ENCODE assay signal across 9 mouse cellular contexts in genomic region chr6:12350753-12351152, GRCm38 (mm10).
DNase-seq lines count a peak whose midpoint lies in the region; ATAC-seq and TF ChIP-seq lines count a peak whose summit lies in the region.
"Had no signal": no experiment of that assay in that cellular context is flagged by ENCODE, and none has a peak within 500 bp of the region (broad histone marks: within the 10 kb centered on the region; RNA-seq: fewer than 3 reads in every experiment).

No protein-coding gene starts in this region.

- no peaks in the 10 kb centered on the region for H3K9me3 ChIP-seq in forebrain, embryonic 11.5 days (ENCODE audit: control insufficient read depth, low read length)
- H3K9me3 ChIP-seq in forebrain, embryonic 10.5 days = no peaks in the 10 kb centered on the region
- no peaks in the 10 kb centered on the region for H3K9me3 ChIP-seq in forebrain, embryonic 12.5 days
- H3K9me3 ChIP-seq in midbrain, postnatal 0 days (ENCODE audit: low read length) = no peaks in the 10 kb centered on the region
- H3K9me3 ChIP-seq in liver, embryonic 11.5 days (ENCODE audit: control insufficient read depth, low read length) = no peaks in the 10 kb centered on the region
- no peaks in the 10 kb centered on the region for H3K9me3 ChIP-seq in kidney, embryonic 15.5 days (replicated peaks)
- H3K9me3 ChIP-seq: neural tube, embryonic 13.5 days had no signal

- no peak overlapping the region for H3K9ac ChIP-seq in forebrain, embryonic 11.5 days (ENCODE audit: low read length)
- no peak overlapping the region for H3K9ac ChIP-seq in forebrain, embryonic 12.5 days
- H3K9ac ChIP-seq in midbrain, postnatal 0 days (replicated peaks; ENCODE audit: low read length, poor library complexity, severe bottlenecking) = no peak overlapping the region
- H3K9ac ChIP-seq in liver, embryonic 11.5 days (ENCODE audit: low read depth, low read length) = no peak overlapping the region
- H3K9ac ChIP-seq in kidney, embryonic 15.5 days = no peak overlapping the region
- H3K9ac ChIP-seq: neural tube, embryonic 13.5 days had no signal

- H3K36me3 ChIP-seq in forebrain, embryonic 11.5 days (ENCODE audit: control insufficient read depth, insufficient read depth, low read length) = no peaks in the 10 kb centered on the region
- H3K36me3 ChIP-seq in forebrain, embryonic 10.5 days (replicated peaks) = no peaks in the 10 kb centered on the region
- no peaks in the 10 kb centered on the region for H3K36me3 ChIP-seq in forebrain, embryonic 12.5 days (replicated peaks)
- no peaks in the 10 kb centered on the region for H3K36me3 ChIP-seq in midbrain, postnatal 0 days (ENCODE audit: insufficient read depth, low read length)
- no peaks in the 10 kb centered on the region for H3K36me3 ChIP-seq in liver, embryonic 11.5 days (ENCODE audit: control insufficient read depth, insufficient read depth, low read length)
- H3K36me3 ChIP-seq in kidney, embryonic 15.5 days = no peaks in the 10 kb centered on the region

- H3K27me3 ChIP-seq in forebrain, embryonic 11.5 days (ENCODE audit: control insufficient read depth, insufficient read depth, low read length) = no peaks in the 10 kb centered on the region
- no peaks in the 10 kb centered on the region for H3K27me3 ChIP-seq in forebrain, embryonic 10.5 days (ENCODE audit: poor library complexity, severe bottlenecking)
- no peaks in the 10 kb centered on the region for H3K27me3 ChIP-seq in forebrain, embryonic 12.5 days
- no peaks in the 10 kb centered on the region for H3K27me3 ChIP-seq in midbrain, postnatal 0 days (ENCODE audit: insufficient read depth, low read length)
- no peaks in the 10 kb centered on the region for H3K27me3 ChIP-seq in liver, embryonic 11.5 days (replicated peaks; ENCODE audit: control insufficient read depth, insufficient read depth, low read length)
- H3K27me3 ChIP-seq in kidney, embryonic 15.5 days = no peaks in the 10 kb centered on the region
- H3K27me3 ChIP-seq: neural tube, embryonic 13.5 days had no signal

- no peak overlapping the region for H3K27ac ChIP-seq in forebrain, embryonic 11.5 days (ENCODE audit: low read depth, low read length)
- no peak overlapping the region for H3K27ac ChIP-seq in forebrain, embryonic 10.5 days
- no peak overlapping the region for H3K27ac ChIP-seq in forebrain, embryonic 12.5 days
- no peak overlapping the region for H3K27ac ChIP-seq in midbrain, postnatal 0 days (ENCODE audit: low read depth, low read length)
- no peak overlapping the region for H3K27ac ChIP-seq in liver, embryonic 11.5 days (ENCODE audit: low read depth, low read length)
- no peak overlapping the region for H3K27ac ChIP-seq in kidney, embryonic 15.5 days
- H3K27ac ChIP-seq: neural tube, embryonic 13.5 days had no signal

- WGBS in forebrain, embryonic 11.5 days = 64% methylated on average over 5 of the region's 5 CpGs
- 66% methylated on average over 5 of the region's 5 CpGs for WGBS in forebrain, embryonic 10.5 days
- WGBS in forebrain, embryonic 12.5 days = 48% methylated on average over 5 of the region's 5 CpGs
- WGBS in midbrain, postnatal 0 days = 26% methylated on average over 5 of the region's 5 CpGs
- WGBS in liver, embryonic 11.5 days = 44% methylated on average over 5 of the region's 5 CpGs
- 55% methylated on average over 5 of the region's 5 CpGs for WGBS in kidney, embryonic 15.5 days

- ATAC-seq in forebrain, embryonic 11.5 days (replicated peaks; ENCODE audit: low FRiP score) = 0 out of 2 replicates have a peak, but pooled peaks have one; percentile 16
- ATAC-seq in forebrain, embryonic 12.5 days (ENCODE audit: low FRiP score) = 0 out of 2 replicates have a peak, but pooled peaks have one; percentile 12
- ATAC-seq in midbrain, postnatal 0 days (ENCODE audit: low FRiP score) = peak; percentile 56; the same call in 1 of the 2 replicates
- no peak for ATAC-seq in liver, embryonic 11.5 days (replicated peaks; ENCODE audit: low FRiP score)
- ATAC-seq in kidney, embryonic 15.5 days (replicated peaks; ENCODE audit: low FRiP score) = no peak

- intact Hi-C loops in left cerebral cortex, postnatal 14 days (cut with DNase I) = loop anchor here (5.0 kb wide), 2 partner anchors 397 to 682 kb away; partner anchors contain the start of gene Thsd7a

- H3K4me1 ChIP-seq in forebrain, embryonic 11.5 days (replicated peaks; ENCODE audit: control insufficient read depth, insufficient read depth, low read length) = no peaks in the 10 kb centered on the region
- no peaks in the 10 kb centered on the region for H3K4me1 ChIP-seq in forebrain, embryonic 10.5 days
- H3K4me1 ChIP-seq in forebrain, embryonic 12.5 days = no peaks in the 10 kb centered on the region; the same call in 1 of the 2 replicates
- H3K4me1 ChIP-seq in midbrain, postnatal 0 days (ENCODE audit: insufficient read depth, low read length) = no peaks in the 10 kb centered on the region
- H3K4me1 ChIP-seq in liver, embryonic 11.5 days (replicated peaks; ENCODE audit: control insufficient read depth, insufficient read depth, low read length) = no peaks in the 10 kb centered on the region
- no peaks in the 10 kb centered on the region for H3K4me1 ChIP-seq in kidney, embryonic 15.5 days

- H3K4me3 ChIP-seq in forebrain, embryonic 11.5 days (ENCODE audit: low read depth, low read length) = no peak overlapping the region
- no peak overlapping the region for H3K4me3 ChIP-seq in forebrain, embryonic 10.5 days
- no peak overlapping the region for H3K4me3 ChIP-seq in forebrain, embryonic 12.5 days (replicated peaks)
- no peak overlapping the region for H3K4me3 ChIP-seq in midbrain, postnatal 0 days (ENCODE audit: low read depth, low read length)
- no peak overlapping the region for H3K4me3 ChIP-seq in liver, embryonic 11.5 days (ENCODE audit: low read depth, low read length)
- no peak overlapping the region for H3K4me3 ChIP-seq in kidney, embryonic 15.5 days (replicated peaks)
- H3K4me3 ChIP-seq: neural tube, embryonic 13.5 days had no signal

- TF ChIP-seq CTCF in midbrain, postnatal 0 days (IDR thresholded peaks at IDR 0.05) = peak; percentile 81

- DNase-seq in forebrain, embryonic 11.5 days (ENCODE audit: low spot score) = no peak
- no peak for DNase-seq in forebrain, embryonic 10.5 days (ENCODE audit: extremely low spot score, low spot score)
- DNase-seq in left cerebral cortex, postnatal 14 days (ENCODE audit: low spot score in 2 of 2) = peak; percentile 59 to 69
- DNase-seq in left cerebral cortex, adult 8-10 months (ENCODE audit: low spot score in 2 of 2) = no peak
- peak; percentile 74 for DNase-seq in midbrain, postnatal 0 days (ENCODE audit: low spot score)
- no peak for DNase-seq in liver, embryonic 11.5 days (ENCODE audit: low spot score)

- H3K4me2 ChIP-seq in forebrain, embryonic 11.5 days (ENCODE audit: low read depth, low read length, severe bottlenecking) = no peak overlapping the region
- H3K4me2 ChIP-seq in forebrain, embryonic 12.5 days = no peak overlapping the region
- H3K4me2 ChIP-seq in midbrain, postnatal 0 days (ENCODE audit: low read depth, low read length, poor library complexity, severe bottlenecking) = peak overlapping the region; percentile 28
- H3K4me2 ChIP-seq in liver, embryonic 11.5 days = no peak overlapping the region
- H3K4me2 ChIP-seq in kidney, embryonic 15.5 days = no peak overlapping the region
- H3K4me2 ChIP-seq: neural tube, embryonic 13.5 days had no signal

Comparison
In these comparisons a context has a peak if more than half of its experiments do, and no peak if none do; other contexts are left out.
1. DNase-seq: peak in left cerebral cortex, postnatal 14 days (2 of 2) and midbrain, postnatal 0 days (single experiment); none in forebrain, embryonic 11.5 days (single experiment), forebrain, embryonic 10.5 days (single experiment), left cerebral cortex, adult 8-10 months (0 of 2) and liver, embryonic 11.5 days (single experiment).
2. ATAC-seq: peak in forebrain, embryonic 11.5 days (single experiment), forebrain, embryonic 12.5 days (single experiment) and midbrain, postnatal 0 days (single experiment); none in liver, embryonic 11.5 days (single experiment) and kidney, embryonic 15.5 days (single experiment).